Mouse (Mus musculus) adrenal gland, adult 2 months (tissue): Measurements from ENCODE around the gene Mapkapk2. TPM values are rescaled to one million over a fixed set of nuclear protein-coding genes. Genes with fewer than 3 reads are reported as not detected.
"Not testable (repeated sequence)": the region's sequence is repeated elsewhere in the genome, so short reads cannot be mapped to it uniquely, and the experiment has no call there.

ENCODE experiments used
- DNase-seq: peaks from one replicate; pipeline ENCODE4 v3.0.0; 2021
- long read RNA-seq: library from polyadenylated mRNA; stranded (forward); transcript quantifications from one replicate; pipeline ENCODE4 v2.0.0, GENCODE M21; 2021
- polyA plus RNA-seq: library from polyadenylated mRNA; depleted of rRNA; stranded (reverse); fragments of >200 nt; gene quantifications from 2 replicates; pipeline ENCODE4 v1.2.3, GENCODE M21; 2012; rRNA removed
- total RNA-seq, 2 experiments: library from RNA; stranded (reverse); gene quantifications; 2 replicates each; pipeline ENCODE4 v1.2.3; 2021

Gene Mapkapk2
- total RNA-seq (100 to 1,000 TPM; 161 to 176 TPM), polyA plus RNA-seq (130 and 132 TPM in 2 replicates)
- long read RNA-seq, transcript Mapkapk2-201 (10 exons, 2,854 nt): major isoform, 203 of 230 reads
- long read RNA-seq, partial matches to known transcripts: 21 of 230 reads
- long read RNA-seq, other reads (novel, unspliced or antisense): 6 of 230 reads

DNA sequence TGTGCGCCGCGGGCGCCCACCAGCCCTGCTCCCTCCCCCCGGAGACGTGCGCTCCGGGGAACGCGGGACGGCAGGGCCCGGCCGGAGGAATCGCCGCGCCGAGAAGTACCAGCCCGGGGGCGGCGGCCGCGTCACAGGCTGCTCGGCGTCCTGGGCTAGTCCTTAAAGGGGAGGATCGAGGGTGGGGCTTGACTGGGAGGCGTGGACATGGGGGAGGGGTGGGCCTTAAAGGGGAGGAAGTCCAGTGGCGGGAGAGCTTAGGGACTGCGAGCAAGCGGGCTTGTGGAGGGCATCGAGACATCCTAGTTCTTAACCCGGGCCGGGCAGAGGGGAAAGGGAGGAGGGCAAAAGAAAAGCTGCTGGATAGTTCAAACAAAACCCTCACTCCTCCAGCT, at the start of gene Mapkapk2:
TSS of gene Mapkapk2 (minus strand) at position 127 of the 395 bp plus-strand sequence.
- DNase-seq: peak; percentile 96

DNA sequence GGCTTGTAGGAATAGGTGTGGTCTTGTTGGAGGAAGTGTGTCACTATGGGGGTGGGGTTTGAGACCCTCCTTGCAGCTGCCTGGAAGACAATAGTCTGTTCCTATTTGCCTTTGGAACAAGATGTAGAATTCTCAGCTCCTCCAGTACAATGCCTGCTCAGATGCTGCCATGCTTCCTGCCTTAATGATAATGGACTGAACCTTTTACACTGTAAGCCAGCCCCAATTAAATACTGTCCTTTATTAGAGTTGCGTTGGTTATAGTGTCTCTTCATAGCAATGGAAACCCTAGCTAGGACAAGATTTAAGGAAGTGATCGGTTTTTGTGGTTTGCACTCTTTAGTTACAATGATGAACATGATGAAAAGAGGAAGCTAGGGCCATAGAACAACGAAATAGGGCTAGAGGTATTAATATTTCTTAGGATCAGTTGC, 48.6 kb upstream of the Mapkapk2 start:
- DNase-seq: no peak

DNA sequence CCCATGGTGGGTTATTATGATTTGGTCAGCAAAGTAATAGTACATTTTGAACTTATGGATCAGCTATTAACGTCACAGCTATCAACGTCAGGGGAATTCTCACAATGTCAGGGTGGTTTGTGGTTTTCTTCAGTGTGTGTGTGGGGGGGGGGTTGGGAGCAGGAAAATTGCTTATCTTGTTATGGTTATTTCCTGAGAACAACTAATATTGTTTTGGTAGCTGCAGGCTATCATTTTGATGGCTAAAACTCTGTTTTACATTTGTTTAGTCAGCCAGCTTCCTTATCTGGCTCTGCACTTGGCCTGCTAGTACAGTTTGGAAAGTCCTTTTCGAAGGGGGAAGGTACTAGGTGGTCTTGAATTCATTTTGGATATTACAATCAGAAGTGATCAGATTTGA, 47.6 kb upstream of the Mapkapk2 start:
- DNase-seq: not testable (repeated sequence)

DNA sequence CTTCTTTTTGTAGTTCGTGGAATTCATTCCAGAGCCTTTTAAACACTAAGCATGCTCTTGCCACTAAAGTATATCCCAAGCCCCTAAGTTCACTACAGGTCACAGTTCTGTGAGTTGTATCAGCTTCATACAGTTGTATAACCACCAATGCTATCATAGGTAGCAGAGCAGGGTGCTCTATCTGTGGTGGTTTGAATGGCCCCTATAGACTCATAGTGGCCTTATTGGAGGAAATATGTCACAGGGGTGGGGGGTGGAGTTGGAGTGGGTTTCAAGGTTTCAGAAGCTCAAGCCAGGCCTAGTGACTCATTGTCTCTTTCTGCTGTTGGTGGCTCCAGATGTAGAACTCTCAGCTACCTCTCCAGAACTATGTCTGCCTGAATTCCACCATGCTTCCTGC, 44.8 kb upstream of the Mapkapk2 start:
- peak; percentile 40 for DNase-seq

DNA sequence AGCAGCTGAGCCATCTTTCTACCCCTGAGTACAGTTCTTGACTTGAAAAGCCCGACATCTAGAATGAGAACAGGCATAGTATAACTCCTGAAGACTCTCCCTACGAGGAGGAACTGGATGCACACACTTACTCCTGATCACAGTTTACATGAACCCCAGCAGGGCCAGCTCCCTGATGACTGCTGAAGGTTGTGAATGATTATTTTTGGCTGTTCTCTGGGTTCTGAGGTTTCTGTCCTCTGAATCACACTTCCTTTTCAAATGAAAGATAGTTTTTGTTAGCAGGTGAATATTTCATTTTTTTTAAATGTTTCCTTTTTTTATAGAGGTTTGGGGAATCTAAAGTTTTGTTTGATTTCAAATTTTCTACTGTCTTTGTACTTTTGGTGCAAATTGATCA, 43.8 kb upstream of the Mapkapk2 start:
- DNase-seq: no peak

DNA sequence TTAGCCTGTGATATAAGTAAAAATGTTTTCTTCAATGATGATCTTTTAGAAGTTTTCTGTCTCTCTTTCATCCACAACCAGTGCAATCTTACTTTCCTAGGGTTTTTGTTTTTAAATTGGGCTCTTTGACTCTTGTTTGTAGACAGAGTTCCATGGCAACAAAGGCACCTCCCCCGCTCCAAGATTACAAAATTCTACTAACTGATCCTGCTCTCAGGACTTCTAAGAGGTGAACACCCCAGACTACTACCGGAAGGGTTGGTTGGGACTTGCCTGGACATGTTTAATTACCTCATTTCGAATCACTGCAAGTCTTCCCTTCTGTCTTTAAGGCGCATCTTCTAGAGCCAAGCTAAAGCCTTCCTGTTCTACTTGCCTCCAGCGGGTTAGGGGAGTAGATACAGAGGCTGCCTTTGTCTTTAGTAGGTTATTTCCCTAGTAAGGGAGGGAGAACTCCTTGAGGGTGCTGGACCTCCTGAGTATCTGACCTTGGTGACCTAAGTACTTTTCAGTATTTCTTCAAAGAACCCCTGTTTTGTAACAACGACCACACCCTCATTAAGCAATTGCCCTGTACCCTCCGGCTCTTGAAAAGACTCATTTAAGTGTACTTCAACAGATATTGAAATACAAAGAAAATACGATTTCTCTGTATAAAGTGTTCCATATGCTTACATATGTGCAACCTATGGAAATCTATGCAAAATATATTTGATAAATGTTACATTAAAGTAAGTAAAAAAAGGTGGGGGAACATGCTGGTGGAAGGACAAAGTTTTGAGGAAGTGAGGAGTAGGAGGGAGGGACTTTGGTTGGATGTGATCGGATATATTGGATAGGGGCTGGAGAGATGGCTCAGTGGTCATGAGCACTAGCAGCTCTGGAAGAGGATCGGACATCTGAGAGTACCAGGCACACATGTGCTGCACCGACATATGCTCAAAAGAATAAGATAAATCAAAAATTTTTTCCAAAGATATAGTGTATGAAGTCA, 41.8 kb upstream of the Mapkapk2 start:
- no peak for DNase-seq

DNA sequence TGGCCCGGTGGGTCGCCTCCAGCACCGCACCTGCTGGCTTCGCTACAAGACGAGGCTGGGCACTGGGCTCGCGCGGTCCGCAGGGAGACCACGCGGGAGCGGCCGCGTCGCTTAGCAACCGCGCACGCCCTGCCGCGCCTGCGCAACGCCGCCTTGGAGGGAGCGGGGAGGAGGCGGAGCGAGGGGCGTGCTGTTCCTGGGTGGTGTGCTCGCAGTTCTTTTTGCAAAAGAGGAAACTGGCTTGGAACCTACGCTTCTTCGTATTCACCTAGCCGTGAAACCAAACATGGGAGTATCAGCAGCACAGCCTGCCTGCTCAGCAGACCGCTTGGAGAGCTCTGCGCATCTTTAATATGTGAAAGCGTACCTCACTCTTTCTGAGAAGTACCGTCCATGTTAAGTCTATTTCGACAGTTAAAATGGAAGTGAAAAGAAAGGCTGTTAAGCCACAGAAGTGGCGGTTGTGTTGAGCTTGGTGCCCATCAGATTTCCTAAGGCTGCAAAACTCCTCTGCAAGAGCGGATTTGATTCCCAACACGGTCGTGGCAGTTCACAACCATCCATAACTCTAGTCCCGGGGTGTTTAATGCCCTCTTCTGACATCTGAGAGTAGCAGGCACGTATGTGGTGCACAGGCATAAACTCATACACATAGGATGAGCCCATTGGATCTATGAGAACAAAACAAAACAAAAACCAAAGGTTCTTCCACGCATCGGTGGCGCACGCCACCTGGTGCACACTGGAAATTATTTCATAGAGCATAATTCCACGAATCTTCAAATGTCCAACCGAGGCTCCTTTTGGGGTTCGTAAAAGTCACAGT, 40.8 kb upstream of the Mapkapk2 start, which contains the start of gene Dyrk3:
TSS of gene Dyrk3 (minus strand) at position 150 of the 826 bp plus-strand sequence.
- DNase-seq: peak; percentile 95

DNA sequence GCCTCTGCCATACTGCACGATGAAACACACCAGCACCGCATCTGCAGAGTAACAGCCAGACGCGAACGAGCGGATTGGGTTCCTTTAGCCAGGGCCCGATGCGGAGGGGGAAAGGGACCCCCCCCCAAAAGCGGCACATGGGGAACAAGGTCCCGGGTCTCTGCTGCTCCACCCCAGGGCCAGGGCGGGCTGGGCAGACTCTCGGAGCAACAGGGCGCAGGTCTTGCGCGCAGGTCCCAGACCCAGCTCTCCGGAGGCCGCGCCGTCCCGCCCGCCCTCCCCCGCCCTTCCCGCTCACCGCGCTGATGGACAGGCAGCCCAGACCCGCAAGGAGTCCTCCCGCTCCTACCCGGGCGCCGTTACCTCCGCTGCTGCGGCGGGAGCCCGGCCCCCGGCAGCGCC, 40.1 kb upstream of the Mapkapk2 start:
- no peak for DNase-seq

DNA sequence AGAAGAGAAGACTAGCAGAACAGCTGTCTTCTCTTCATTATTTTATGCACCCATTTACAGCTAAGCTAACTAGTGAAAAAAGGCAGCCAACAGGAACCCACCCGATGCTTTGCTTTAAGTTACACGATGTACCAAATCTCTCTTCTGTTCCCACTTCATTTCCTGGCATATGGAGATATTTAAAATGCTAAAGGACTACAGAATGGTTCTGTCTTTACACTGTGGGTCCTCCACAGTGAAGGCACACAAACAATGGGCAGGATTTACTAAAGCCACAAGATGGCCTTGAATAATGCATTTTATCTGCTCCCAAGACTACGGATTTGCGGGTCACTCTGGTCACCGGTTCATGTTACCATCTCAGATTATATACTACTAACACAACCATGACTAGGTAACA, 39.5 kb upstream of the Mapkapk2 start:
- DNase-seq: no peak

DNA sequence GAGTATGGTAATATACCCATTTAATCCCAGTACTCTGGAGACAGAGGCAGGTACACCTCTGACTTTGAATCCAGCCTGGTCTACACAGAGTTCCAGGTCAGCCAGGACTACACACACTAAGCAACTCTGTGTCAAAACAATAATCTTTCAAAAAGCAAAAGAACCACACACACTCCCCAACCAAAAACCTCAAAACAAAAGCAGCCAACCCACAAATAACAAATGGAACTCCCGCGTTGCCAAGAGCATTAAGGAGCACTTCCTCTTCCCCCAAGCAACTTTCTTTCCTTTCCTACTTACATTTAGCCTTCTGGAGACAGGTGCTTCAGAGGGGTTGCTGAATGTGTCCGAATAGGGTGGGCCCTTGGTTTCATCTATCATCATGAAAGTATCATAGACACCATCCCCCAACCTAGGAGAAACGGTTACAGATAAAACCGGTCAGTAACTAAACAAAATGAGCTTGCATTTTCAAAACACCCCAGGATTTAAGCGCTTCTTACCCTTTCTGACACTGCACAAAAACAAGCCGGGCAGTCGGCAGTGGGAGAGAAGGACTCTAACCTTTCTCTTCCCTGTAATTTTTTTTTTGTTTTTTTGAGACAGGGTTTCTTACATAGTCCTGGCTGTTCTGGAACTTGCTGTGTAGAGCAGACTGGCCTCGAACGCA, 38.5 kb upstream of the Mapkapk2 start:
- DNase-seq: no peak

DNA sequence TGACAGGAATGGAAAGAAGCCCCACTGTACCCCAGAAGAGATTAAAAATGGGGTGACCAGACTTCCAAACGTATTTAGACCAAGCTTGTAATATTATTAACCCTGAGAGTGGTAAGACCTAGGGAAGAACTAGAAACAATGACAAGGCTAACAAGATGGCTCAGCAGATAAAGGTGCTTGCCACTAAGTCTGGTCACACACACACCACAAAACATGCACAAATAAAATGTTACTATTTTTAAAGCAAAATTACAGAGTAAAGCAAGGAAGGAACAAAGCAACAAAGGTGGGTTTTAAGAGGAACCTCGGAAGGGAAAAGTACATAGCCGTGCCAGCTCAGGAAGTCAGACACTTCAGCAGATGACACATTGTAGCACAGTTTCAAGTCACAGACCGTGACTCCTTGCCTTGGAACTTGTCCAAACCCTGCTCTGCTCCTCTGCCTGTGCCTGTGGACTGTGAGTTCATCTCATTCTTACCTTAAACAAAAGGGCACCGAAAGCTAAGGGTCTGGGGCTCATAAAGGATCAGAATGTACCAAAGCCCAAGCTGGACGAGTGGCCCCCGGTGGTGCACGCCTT, 37.4 kb upstream of the Mapkapk2 start:
- peak; percentile 86 for DNase-seq

DNA sequence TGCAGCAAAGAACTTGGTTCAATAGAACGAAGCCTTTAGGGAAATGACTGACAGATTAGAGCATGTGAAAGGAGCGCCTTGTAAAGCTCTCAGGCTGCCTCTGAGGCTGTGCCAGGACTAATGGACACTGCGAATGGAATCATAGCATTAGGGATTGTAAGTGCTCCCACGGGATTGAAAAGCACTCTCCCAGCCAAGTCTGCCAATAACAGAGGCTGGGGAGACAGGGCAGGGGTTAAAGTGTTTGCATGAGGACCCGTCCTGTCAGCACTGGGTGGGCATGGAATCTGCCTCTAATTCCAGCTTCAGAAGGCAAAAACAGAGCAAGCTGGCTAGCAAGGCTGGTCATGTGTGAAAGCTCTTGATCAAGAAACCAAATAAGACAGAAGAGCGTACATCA, 36.6 kb upstream of the Mapkapk2 start:
- no peak for DNase-seq

DNA sequence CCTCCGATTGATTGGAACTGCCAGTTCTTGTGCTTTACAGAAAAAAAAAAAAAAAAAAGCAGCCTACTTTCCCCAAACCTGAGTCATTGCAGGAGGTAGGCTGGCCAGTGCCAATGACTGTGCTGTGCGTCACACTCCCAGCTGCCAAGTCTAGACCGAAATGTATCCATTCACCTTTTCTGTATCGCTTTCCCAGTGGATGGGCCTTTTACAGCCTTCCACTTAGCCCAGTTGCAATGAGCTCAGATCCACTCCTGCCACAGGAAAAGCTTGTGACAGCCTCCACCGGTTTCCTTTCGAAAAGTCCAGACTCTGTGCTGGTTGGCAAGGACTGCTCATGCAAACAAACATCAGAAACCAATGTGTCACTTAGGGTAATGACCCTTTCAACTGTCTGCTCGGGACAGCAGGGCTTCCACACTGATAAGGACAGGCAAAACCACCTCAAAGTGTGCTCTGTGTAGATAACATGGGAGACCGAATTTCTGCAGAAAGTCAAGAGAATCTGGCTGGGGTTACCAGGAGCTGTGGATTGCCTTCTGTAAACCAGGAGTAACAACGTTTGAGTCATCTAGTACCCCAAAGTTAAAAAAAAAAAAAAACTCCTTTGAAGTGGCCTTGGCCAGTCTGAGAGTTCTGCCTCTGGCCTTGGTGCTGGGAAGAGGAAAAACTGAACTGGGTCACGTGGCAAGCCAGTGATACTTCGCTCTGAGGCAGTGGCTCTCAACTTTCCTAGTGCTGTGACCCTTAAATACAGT, 28.5 kb upstream of the Mapkapk2 start:
- DNase-seq: peak; percentile 90

DNA sequence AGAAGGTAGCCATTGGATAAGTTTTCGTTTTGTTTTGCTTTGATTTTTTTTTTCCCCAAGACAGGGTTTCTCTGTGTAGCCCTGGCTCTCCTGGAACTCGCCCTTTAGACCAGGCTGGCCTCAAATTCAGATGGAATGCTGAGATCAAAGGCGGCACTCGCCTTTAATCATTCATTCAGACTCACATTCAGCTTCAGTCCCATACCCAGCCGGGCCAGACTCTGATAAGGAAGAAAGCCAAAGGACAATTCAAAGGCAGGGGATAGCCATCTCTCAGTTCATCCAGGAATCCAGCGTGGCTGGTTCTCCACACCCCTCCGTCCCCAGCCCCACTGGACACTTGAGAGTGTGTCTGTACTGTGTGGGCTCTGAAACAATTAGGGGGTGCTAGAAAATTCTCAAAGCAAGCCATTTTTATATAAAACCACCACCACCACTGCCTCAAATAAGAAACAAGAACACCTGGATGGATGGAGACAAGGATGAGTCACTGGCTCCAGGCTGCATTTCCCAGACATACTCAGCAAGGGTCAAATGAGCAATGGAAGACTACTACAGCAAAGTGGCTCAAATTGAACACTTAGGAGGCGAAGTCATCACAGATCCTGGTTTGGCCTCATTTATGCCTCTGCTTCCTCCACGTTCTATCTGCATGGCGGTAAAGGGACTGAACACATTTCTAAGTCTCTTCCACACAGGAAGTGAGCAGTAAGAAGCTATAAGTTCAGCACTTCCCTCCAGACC, 26.1 kb upstream of the Mapkapk2 start:
- no peak for DNase-seq

DNA sequence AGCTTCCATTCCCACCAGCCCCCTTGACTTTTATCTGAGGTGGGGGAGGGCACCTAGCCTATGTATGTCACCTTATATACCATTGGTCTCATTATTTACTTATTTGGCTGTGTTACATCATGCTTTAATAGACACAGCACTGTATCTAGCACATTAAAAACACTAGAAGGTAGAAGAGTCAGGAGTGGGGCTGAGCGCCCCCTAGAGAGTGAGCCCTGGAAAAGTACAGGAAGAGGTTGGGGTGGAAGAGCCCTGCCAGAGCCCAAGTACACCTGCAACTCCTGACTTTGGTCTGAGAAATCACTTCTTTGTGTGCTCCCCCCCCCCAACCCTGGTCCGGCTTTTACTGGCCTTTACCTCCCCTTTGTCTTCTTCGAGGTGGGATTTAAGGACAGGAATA, 24.4 kb upstream of the Mapkapk2 start:
- DNase-seq: no peak

DNA sequence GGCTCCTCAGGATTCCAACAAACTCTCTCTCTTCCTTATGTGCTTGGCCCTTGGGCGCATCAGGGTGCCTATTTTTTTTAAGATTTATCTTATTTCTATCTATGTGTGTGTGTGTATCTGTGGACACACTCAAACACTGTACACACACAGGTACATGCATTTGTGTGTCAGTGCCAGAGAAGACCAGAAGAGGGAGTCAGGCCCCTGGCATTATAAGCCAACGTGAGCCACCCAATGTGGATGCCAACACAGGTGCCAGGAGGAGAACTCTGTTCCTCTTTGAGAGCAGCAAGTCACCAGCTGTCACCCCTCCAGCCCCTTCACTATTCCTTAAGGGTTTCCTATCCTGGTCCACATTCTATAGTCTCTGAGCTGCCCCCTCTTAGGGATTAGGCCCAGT, 21.4 kb upstream of the Mapkapk2 start:
- peak; percentile 48 for DNase-seq

DNA sequence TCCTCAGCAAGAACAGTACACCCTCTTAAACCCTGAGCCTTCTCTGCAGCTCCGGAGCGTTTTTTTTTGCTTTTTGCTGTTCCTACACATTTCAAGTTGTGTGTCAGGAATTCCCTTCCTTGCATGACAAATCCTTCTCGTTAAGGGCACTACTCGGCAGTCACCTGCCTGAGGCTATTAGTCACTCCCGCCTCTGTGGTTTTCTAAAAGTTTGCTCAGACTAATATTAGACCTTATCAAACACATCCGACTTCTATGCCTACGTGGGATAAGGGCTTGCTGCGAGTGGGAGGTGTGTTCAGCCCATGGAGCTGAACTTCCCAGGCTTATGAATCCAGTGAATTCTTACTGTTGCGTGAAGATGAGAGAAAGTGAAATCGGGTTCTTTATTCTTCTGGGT, 20.9 kb upstream of the Mapkapk2 start:
- DNase-seq: no peak

DNA sequence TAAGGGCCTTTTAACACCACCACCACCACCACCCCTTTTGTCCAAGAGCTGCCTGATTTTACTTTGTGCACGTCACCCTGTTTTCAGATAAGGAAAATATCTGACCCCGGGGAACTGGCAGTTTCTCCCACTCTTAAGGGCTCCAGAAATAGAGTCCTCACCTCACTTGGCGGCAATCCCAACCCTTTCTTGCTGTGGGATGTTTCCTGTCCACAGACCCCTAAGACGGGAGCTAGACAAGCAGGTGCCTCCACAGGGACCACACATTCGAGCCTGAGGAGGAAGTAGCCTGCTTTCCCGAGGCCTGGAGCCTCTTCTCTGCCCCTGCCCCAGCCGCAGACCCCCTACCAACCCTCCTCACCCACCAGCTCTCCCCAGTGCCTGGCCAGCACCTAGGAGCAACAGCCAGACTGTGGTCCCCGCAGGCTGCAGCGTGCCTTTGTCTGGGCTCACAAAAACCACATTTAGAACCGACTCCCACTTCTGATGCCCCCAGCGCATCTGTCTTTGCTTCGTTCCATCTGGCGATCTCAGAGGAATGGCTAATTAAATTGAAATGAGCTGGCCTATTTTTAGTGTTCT, 18.9 kb upstream of the Mapkapk2 start:
- DNase-seq: no peak

DNA sequence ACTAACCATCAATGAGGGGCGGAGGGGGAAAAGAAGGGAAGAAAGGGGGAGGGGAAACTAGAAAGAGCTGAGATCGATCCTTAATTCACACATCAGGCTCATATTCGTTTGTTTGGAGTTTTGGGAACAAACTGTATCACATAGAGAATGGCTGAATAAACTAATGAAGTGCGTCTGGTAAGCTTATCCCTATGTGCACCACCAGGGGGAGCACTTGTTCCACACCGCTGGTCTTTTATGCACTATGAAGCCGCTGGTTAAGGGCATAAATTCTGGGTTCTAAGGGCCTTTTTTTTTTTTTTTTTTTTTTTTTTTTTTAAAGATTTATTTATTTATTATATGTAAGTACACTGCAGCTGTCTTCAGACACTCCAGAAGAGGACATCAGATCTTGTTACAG, 18.3 kb upstream of the Mapkapk2 start:
- DNase-seq: peak; percentile 67

DNA sequence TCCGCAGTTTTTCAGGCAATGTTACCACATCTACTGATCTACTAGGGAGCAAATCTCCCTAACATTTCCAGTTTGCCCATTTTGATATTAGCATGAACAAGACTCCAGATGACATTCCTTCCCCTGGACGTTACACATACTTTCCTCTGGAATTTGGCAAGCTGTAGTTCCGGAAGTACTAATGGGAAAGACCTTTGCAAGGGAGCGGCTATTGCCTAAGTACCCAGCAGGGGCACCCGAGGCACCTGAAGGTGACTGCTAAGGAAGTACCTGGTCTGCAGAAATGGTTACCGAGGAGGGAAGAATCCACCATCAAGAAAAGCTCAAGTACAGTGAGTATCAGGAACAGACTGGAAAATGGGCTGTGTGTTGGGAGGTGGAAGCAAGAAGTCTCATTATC, 14.9 kb upstream of the Mapkapk2 start:
- DNase-seq: no peak
